Mouse (Mus musculus): ENCODE data around the gene Cavin4.

GRCm38 (mm10) chr4:48664021-48664420 is 707 bp downstream of the Cavin4 start:
- no peak for TF ChIP-seq CTCF (IDR thresholded peaks at IDR 0.05; ENCODE audit: borderline replicate concordance, extremely low read depth, insufficient read depth, insufficient read length)
- TF ChIP-seq POLR2A (IDR thresholded peaks at IDR 0.05; ENCODE audit: borderline replicate concordance, extremely low read depth, insufficient read depth, insufficient read length, poor library complexity, severe bottlenecking), result no peak

Measured in brain, embryonic 14.5 days (tissue).